In genomic region chr7:44602443-44602842, GRCm38 (mm10) we compare ENCODE assay signal across 10 mouse cellular contexts. TPM values are rescaled to one million over a fixed set of nuclear protein-coding genes. Genes with fewer than 3 reads are reported as not detected.
A peak's percentile ranks its signal among the peaks of the same experiment; 100 is the strongest.
DNase-seq lines count a peak whose midpoint lies in the region; ATAC-seq and TF ChIP-seq lines count a peak whose summit lies in the region.
"Had no signal": no experiment of that assay in that cellular context is flagged by ENCODE, and none has a peak within 500 bp of the region (broad histone marks: within the 10 kb centered on the region; RNA-seq: fewer than 3 reads in every experiment).

No protein-coding gene starts in this region.

- peak; percentile 46; the same call in 1 of the 2 replicates for ATAC-seq in neural tube, embryonic 12.5 days (ENCODE audit: low FRiP score, low read depth)
- no peak for ATAC-seq in CD4-positive, CD25-positive, alpha-beta regulatory T cell, adult 4 months
- no peak for ATAC-seq in kidney, embryonic 15.5 days (replicated peaks; ENCODE audit: low FRiP score)
- no peak for ATAC-seq in inflammation-experienced regulatory T-cells, adult 6 months
- ATAC-seq: Patski had no signal

- no peaks in the 10 kb centered on the region for H3K9me3 ChIP-seq in embryonic facial prominence, embryonic 10.5 days
- no peaks in the 10 kb centered on the region for H3K9me3 ChIP-seq in neural tube, embryonic 12.5 days
- H3K9me3 ChIP-seq in kidney, embryonic 15.5 days (replicated peaks), result no peaks in the 10 kb centered on the region
- H3K9me3 ChIP-seq: heart, embryonic 13.5 days had no signal

- WGBS in embryonic facial prominence, embryonic 10.5 days, result 15% methylated on average over 11 of the region's 11 CpGs
- WGBS in neural tube, embryonic 12.5 days, result 15% methylated on average over 11 of the region's 11 CpGs
- WGBS in kidney, embryonic 15.5 days, result 9% methylated on average over 11 of the region's 11 CpGs

- peak overlapping the region; percentile 51; the same call in 1 of the 2 replicates for H3K4me3 ChIP-seq in embryonic facial prominence, embryonic 10.5 days
- H3K4me3 ChIP-seq in layer of hippocampus, adult 2 months, result peak overlapping the region; percentile 26; the same call in 1 of the 2 replicates
- H3K4me3 ChIP-seq in neural tube, embryonic 12.5 days, result no peak overlapping the region
- no peak overlapping the region for H3K4me3 ChIP-seq in kidney, embryonic 15.5 days (replicated peaks)
- H3K4me3 ChIP-seq: heart, embryonic 13.5 days had no signal

- no peak for TF ChIP-seq CTCF in layer of hippocampus, adult 2 months (conservative IDR thresholded peaks at IDR 0.05)

- H3K4me2 ChIP-seq in neural tube, embryonic 12.5 days (replicated peaks), result peak overlapping the region; percentile 57
- no peak overlapping the region for H3K4me2 ChIP-seq in kidney, embryonic 15.5 days
- H3K4me2 ChIP-seq: heart, embryonic 13.5 days had no signal

- no peak overlapping the region for H3K9ac ChIP-seq in neural tube, embryonic 12.5 days
- no peak overlapping the region for H3K9ac ChIP-seq in kidney, embryonic 15.5 days
- H3K9ac ChIP-seq: heart, embryonic 13.5 days had no signal

- H3K36me3 ChIP-seq in embryonic facial prominence, embryonic 10.5 days (replicated peaks), result no peaks in the 10 kb centered on the region
- no peaks in the 10 kb centered on the region for H3K36me3 ChIP-seq in neural tube, embryonic 12.5 days
- no peaks in the 10 kb centered on the region for H3K36me3 ChIP-seq in kidney, embryonic 15.5 days
- H3K36me3 ChIP-seq: heart, embryonic 13.5 days had no signal

- peaks cover 60% of the 10 kb centered on the region for H3K4me1 ChIP-seq in embryonic facial prominence, embryonic 10.5 days
- H3K4me1 ChIP-seq in neural tube, embryonic 12.5 days, result peaks cover 31% of the 10 kb centered on the region
- H3K4me1 ChIP-seq in kidney, embryonic 15.5 days, result peaks cover 24% of the 10 kb centered on the region

- H3K27ac ChIP-seq in embryonic facial prominence, embryonic 10.5 days (replicated peaks), result no peak overlapping the region; the same call in 1 of the 2 replicates
- H3K27ac ChIP-seq in layer of hippocampus, adult 2 months, result peak overlapping the region; percentile 91
- no peak overlapping the region for H3K27ac ChIP-seq in neural tube, embryonic 12.5 days
- H3K27ac ChIP-seq in kidney, embryonic 15.5 days, result no peak overlapping the region
- H3K27ac ChIP-seq: heart, embryonic 13.5 days had no signal

- H3K27me3 ChIP-seq in embryonic facial prominence, embryonic 10.5 days (replicated peaks; ENCODE audit: low read depth, poor library complexity, severe bottlenecking), result peaks cover 72% of the 10 kb centered on the region
- peaks cover 41% of the 10 kb centered on the region for H3K27me3 ChIP-seq in neural tube, embryonic 12.5 days (replicated peaks)
- H3K27me3 ChIP-seq in kidney, embryonic 15.5 days, result peaks cover 75% of the 10 kb centered on the region

- DNase-seq in cerebellum, adult 11 months, result peak; percentile 73
- peak; percentile 46 for DNase-seq in embryonic facial prominence, embryonic 10.5 days (ENCODE audit: low spot score)
- DNase-seq in layer of hippocampus, adult 2 months (ENCODE audit: low spot score in 2 of 2), result peak; percentile 82 to 86
- no peak for DNase-seq in ovary, postnatal 10 days (ENCODE audit: low spot score)

RNA-seq across cellular contexts. Expression of gene Kcnc3, which starts 12.0 kb away (rescaled TPM):
- 0.44 and 0.63 TPM in 2 replicates for polyA plus RNA-seq in embryonic facial prominence, embryonic 10.5 days (2016; fragmentation: Nextera tagmentation; extraction: Ambion mirVana)
- 100 to 1,000 TPM; 184 to 186 TPM for total RNA-seq in layer of hippocampus, adult 2 months (2021)
- polyA plus RNA-seq in neural tube, embryonic 12.5 days (2016; fragmentation: Nextera tagmentation; extraction: Ambion mirVana), result 2.6 and 3.7 TPM in 2 replicates
- polyA plus RNA-seq in CD4-positive, CD25-positive, alpha-beta regulatory T cell, adult 4 months (2017; shearing (Covaris generic)), result under 1 TPM in 1 of 2 experiments, not detected in 1; 0.42 TPM
- 0.17 and 0.30 TPM in 2 replicates for polyA plus RNA-seq in kidney, embryonic 15.5 days (2015; fragmentation: Nextera tagmentation; extraction: Ambion mirVana)
- polyA plus RNA-seq in inflammation-experienced regulatory T-cells, adult 6 months (2017; shearing (Covaris generic)), result not detected

RNA-seq across cellular contexts. Expression of gene Napsa, which starts 30.3 kb away (rescaled TPM):
- polyA plus RNA-seq in embryonic facial prominence, embryonic 10.5 days (2016; fragmentation: Nextera tagmentation; extraction: Ambion mirVana), result 0.78 and 0.88 TPM in 2 replicates
- not detected for total RNA-seq in layer of hippocampus, adult 2 months (2021)
- polyA plus RNA-seq in neural tube, embryonic 12.5 days (2016; fragmentation: Nextera tagmentation; extraction: Ambion mirVana), result 0.74 and 1.5 TPM in 2 replicates
- 1 to 10 TPM in 1 of 2 experiments, under 1 TPM in 1; 0.52 to 6.7 TPM for polyA plus RNA-seq in CD4-positive, CD25-positive, alpha-beta regulatory T cell, adult 4 months (2017; shearing (Covaris generic))
- polyA plus RNA-seq in kidney, embryonic 15.5 days (2015; fragmentation: Nextera tagmentation; extraction: Ambion mirVana), result 30.3 and 33.2 TPM in 2 replicates
- polyA plus RNA-seq in inflammation-experienced regulatory T-cells, adult 6 months (2017; shearing (Covaris generic)), result 1 to 10 TPM; 1.3 to 7.7 (median 3.2) TPM

RNA-seq across cellular contexts. Expression of gene Nr1h2, which starts 48.7 kb away (rescaled TPM):
- 75.0 and 77.6 TPM in 2 replicates for polyA plus RNA-seq in embryonic facial prominence, embryonic 10.5 days (2016; fragmentation: Nextera tagmentation; extraction: Ambion mirVana)
- total RNA-seq in layer of hippocampus, adult 2 months (2021), result 10 to 100 TPM; 58.2 to 66.7 TPM
- 69.5 and 71.2 TPM in 2 replicates for polyA plus RNA-seq in neural tube, embryonic 12.5 days (2016; fragmentation: Nextera tagmentation; extraction: Ambion mirVana)
- 10 to 100 TPM; 42.2 to 57.7 TPM for polyA plus RNA-seq in CD4-positive, CD25-positive, alpha-beta regulatory T cell, adult 4 months (2017; shearing (Covaris generic))
- polyA plus RNA-seq in kidney, embryonic 15.5 days (2015; fragmentation: Nextera tagmentation; extraction: Ambion mirVana), result 74.6 and 76.8 TPM in 2 replicates
- 10 to 100 TPM; 43.0 to 52.2 (median 49.9) TPM for polyA plus RNA-seq in inflammation-experienced regulatory T-cells, adult 6 months (2017; shearing (Covaris generic))

RNA-seq across cellular contexts. Expression of gene Pold1, which starts 53.8 kb away (rescaled TPM):
- 164 and 171 TPM in 2 replicates for polyA plus RNA-seq in embryonic facial prominence, embryonic 10.5 days (2016; fragmentation: Nextera tagmentation; extraction: Ambion mirVana)
- 10 to 100 TPM in 1 of 2 experiments, 1 to 10 TPM in 1; 9.0 to 10.5 TPM for total RNA-seq in layer of hippocampus, adult 2 months (2021)
- 65.2 and 66.4 TPM in 2 replicates for polyA plus RNA-seq in neural tube, embryonic 12.5 days (2016; fragmentation: Nextera tagmentation; extraction: Ambion mirVana)
- polyA plus RNA-seq in CD4-positive, CD25-positive, alpha-beta regulatory T cell, adult 4 months (2017; shearing (Covaris generic)), result 10 to 100 TPM; 18.4 to 45.5 TPM
- 95.4 and 101 TPM in 2 replicates for polyA plus RNA-seq in kidney, embryonic 15.5 days (2015; fragmentation: Nextera tagmentation; extraction: Ambion mirVana)
- 10 to 100 TPM; 21.0 to 32.4 (median 21.4) TPM for polyA plus RNA-seq in inflammation-experienced regulatory T-cells, adult 6 months (2017; shearing (Covaris generic))

Comparison
In these comparisons a context has a peak if more than half of its experiments do, and no peak if none do; other contexts are left out.
1. H3K4me3 ChIP-seq: peak in embryonic facial prominence, embryonic 10.5 days (single experiment) and layer of hippocampus, adult 2 months (single experiment); none in neural tube, embryonic 12.5 days (single experiment) and kidney, embryonic 15.5 days (single experiment).